Mouse (Mus musculus): ENCODE data around the gene Eef2.
"Not testable (repeated sequence)": the region's sequence is repeated elsewhere in the genome, so short reads cannot be mapped to it uniquely, and the experiment has no call there.

Gene Eef2

DNA sequence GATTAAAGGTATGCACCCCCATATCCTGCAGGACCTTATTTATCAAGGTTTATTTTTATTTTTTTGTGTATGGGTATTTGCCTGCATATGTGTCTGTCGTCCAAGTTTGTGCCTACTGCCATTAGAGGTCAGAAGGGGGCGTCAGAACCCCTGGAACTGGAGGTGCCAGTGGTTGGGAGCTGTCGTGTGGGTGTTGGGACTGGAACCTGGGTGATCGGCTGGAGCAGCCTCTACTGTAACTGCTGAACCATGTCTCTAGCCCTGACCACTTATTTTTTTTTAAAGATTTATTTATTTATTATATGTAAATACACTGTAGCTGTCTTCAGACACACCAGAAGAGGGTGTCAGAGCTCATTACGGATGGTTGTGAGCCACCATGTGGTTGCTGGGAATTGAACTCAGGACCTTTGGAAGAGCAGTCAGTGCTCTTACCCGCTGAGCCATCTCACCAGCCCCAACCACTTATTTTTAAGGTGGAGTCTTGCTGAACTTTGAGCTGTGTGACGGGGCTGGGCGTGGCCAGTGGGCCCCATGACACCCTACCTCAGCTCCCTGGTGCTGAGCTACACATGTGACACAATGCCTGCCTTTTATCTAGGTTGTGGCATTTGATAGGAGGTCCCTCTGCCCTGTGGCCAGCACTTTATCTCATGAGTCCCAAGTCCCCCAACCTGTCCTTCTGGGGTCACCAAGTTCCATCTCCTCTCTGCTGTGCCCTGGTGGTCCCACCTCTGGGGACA lies 26.7 kb downstream of the Eef2 start:
- no peak for DNase-seq

DNA sequence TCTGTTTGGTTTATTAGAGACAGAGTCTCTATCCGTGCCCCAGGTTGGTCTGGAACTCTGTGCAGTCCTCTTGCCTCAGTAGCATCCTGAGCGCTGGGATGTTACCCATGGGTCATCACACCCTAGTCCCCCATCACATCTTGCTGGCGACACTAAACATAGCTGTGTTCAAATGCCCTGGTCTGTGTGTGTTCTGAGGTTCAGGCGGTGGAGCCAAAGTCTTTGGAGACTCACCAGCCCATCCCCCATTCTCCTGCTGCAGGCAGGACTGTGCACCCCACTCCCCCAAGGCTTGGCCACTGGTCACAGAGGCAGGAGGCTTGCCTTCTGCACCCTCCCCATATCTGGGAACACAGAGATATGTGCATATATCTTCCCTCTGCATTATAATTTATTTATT lies 27.7 kb downstream of the Eef2 start:
- DNase-seq = no peak

DNA sequence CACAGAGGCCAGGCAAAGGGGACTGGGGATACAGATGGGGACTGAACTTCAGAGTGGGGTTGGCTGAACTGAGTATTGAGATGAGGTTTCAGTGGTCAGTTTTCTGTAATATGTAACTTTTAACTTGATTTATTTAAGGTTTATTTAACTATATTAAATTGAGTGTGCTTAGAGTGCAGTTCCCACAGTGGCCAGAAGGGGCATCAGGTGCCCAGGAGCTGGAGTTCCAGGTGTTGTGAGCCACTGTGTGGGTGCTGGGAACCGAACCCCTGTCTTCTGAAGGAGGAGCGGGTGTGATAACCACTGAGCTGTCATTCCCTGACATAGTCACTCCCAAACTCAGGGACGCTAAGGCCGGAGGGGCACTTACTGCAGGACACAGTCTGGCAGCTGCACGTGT lies 33.7 kb downstream of the Eef2 start:
- peak; percentile 47 for DNase-seq

DNA sequence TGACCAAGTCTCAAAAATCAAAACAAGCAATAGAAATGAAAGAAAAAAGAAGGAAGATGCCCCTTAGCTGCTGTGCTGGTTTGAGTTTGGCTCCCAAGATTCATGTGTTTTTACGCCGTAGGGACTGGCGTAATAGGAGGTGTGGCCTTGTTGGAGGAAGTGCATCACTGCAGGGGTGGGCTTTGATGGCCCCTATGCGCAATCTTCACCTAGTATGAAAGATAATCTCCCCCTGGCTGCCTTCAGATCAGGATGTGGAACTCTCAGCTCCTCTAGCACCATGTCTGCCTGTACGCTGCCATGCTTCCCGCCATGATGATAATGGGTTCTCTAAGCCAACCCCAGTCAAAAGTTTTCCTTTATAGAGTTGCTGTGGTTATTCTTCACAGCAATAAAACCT lies 39.8 kb downstream of the Eef2 start:
- no peak for DNase-seq

DNA sequence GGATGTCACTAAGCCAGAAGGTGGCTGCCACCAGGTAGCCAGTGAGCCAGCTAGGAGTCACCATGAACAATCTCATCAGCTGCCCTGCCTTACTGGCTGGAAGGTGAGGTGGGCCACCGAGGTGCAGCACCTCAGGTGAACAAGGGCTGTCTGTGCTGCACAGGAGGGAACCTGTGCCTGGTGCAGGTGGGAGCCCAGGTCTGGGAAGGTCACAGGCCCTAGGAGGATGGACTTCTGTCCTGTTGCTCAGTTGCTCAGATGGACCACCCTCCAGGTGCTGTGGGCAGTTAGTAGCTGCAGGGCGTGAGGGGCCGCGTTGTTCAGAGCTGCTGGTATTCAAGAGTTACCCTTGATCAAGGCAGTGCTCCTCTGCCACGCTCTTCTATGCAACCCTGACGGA lies 40.4 kb downstream of the Eef2 start:
- no peak for DNase-seq

DNA sequence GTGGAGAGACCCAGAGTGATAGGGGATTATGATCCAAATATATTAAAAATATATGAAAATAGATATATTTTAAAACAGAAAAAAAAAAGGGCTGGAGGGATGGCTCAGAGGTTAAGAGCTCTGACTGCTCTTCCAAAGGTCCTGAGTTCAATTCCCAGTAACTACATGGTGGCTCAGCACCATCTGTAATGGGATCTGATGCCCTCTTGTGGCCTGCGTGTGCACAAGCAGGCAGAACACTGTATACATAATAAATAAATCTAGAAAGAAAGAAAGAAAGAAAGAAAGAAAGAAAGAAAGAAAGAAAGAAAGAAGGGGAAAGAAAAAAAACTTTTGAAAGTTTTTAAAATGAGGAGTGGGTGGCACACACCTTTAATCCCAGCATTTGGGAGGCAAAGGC lies 40.8 kb downstream of the Eef2 start:
- peak; percentile 71 for DNase-seq

DNA sequence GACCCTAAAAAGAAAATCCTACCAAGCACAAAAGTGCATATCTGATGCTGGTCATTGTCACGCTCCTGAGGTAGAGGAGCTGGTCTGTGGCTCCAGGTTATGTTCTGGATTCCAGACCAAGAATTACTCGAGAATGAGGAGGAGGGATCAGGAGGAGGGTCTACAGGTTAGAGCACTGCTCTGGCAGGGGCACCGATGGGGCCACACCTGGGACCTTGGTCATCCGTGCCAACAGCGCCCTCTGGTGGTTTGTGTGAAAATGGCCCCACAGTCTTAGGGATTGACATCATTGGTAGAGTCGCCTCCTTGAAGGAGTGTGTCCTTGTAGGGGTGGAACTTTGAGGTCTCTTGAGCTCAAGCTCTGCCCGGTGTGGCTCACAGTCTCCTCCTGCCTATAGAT lies 41.5 kb downstream of the Eef2 start:
- peak; percentile 89 for DNase-seq

DNA sequence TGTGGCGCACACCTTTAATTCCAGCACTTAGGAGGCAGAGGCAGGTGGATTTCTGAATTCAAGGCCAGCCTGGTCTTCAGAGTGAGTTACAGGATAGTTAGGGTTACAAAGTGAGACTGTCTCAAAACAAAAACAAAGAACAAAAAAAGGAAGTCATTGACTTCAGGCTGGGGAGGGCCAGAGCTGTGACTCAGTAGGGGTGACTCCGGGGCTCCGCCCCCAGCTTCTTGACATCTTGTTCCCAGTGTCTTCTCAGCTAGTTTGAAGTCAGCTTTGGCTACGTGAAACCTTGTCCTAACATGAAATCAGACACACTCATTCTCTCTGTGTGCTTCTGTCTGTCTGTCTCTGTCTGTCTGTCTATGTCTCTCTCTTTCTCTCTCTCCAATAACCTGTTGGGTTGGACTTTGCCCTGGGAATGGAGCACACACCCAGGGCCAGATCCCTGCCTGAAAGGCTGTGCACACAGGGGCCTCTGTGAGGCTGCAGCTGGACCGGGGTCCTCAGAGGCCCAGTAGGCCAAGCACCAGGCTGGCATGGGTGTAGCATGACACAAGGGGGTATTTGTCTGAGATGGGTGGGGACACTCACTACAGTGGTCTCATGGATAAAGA lies 45.1 kb downstream of the Eef2 start:
- no peak for DNase-seq

DNA sequence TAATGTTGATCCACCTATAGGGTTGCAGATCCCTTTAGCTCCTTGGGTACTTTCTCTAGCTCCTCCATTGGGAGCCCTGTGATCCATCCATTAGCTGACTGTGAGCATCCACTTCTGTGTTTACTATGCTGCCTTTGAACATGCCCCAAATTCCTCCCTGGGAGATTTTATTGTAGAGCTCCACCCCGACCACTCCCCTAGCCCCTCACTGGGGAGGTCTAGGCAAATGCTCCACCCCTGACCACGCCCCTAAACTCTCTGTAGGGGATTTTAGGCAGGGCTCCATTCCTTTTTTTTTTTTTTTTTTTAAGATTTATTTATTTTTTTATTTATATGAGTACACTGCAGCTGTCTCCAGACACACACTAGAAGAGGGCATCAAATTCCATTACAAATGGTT lies 47.3 kb downstream of the Eef2 start:
- DNase-seq = not testable (repeated sequence)

DNA sequence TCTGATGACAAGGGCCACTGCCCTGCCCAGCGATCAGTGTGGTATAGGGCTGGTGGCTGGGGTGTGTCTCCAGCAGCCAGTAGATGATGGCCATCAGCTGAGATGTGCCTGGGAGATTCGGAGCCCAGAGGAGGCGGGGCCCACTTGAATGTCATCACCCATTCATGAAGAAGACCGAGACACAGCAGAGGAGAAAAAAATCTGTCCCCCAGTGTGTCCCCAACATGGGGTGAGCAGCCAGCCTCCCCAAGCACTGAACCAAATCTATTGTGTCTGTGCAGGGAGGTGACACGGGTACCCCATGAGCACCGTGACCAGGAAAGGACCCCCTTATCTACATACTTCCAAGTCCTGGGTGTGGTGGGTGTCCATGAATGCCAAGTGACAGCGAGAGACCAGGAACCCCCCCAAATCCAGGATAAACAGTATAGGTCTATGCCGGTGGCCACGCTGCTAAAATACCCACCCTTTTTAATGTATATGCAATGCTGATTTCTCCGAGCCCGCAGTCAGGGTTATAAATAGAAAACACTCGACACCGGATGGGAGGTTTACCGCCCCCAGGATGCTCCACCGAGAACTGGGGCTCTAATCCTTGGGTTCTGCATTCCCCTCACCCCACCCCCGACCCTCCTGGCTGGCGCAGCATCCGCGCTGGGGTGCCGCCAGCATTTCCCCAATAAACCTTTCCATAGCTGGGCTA lies 53.5 kb downstream of the Eef2 start:
- peak; percentile 44 for DNase-seq

DNA sequence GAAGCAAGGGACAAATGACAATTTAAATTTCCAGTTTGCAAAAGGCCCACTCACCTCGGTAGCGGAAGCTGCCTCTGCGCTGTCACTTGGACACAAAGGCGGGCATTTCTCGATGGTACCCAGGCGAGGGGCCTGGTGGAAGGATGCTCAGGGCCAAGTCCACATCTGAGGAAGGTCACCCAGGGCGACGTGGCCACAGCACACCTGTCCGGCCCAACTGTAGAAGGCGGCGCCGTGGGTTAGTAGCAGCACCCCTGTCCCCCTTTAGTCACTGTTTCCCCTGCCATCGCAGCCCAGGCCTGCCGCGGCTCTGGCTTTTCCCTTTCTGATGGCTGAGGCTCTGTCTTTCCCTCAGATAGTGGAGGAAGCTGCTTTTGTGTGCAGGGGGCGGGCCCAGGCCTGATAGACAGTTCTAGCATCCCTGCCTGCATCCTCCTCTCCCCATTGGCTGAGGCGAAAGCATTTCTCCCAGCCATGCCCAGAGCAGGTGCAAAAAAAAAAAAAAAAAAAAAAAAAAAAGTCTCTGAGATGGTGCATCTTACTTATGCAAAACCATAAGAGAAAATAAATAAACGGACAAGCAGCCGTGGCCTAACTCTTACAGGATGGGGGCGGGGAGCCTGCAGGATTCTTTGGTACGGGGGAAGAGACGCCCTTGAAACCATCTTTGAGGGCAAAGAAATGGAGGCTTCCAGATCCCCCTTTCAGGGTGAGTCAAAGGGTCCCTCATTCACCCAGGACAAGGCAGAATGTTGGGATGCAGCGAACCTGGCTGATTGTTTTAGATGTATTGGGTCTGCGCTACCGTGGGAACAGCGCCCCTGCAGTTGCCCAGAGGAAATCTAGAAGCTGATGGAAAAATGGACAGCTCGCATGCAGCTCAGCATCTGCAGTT lies 54.3 kb downstream of the Eef2 start, which contains the start of gene Atcay:
Atcay (minus strand) TSS at position 396 of the 895 bp plus-strand sequence.
- peak; percentile 66 for DNase-seq

DNA sequence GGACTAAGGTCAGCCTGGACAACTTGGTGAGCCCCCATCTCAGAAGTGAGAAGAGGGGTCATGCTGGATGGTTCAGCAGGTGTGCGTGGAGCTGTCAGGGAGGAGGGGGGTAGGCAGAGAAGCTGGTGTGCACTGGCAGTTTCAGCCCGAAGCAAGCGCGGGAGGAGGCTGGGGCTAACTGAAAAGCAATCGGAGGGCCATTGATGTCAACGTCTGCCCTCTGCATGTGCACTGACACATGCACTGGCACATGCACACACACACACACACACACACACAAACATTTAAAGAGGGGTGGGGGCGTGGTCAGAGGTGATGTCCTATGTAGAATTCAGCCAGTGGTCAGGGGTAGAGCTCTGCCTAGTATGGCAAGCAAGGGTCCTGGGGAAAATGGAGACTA lies 55.0 kb downstream of the Eef2 start:
- peak; percentile 22 for DNase-seq

Measured in thymus, postnatal 4 days (tissue).